Comparison of ENCODE assay signal across 24 mouse cellular contexts in the genomic region with DNA sequence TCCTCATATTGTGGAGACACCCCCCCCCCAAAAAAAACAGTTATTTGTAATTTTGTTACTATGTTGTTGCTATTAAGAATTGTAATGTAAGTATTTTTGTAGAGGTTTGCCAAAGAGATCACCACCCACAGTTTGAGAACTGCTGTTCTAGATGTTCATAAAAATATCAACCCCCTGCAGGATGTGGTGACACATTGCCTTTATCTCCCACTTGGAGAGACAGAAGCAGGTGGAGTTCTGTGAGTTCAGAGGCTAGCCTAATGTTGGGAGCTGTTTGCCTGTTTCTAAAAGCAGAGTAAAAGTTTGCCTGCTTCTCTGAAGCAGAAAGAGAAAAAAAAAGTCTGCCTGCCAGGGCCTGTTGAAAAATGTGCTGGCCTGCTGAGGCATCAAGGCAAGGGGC.
DNase-seq lines count a peak whose midpoint lies in the region; ATAC-seq and TF ChIP-seq lines count a peak whose summit lies in the region.
"Had no signal": no experiment of that assay in that cellular context is flagged by ENCODE, and none has a peak within 500 bp of the region (broad histone marks: within the 10 kb centered on the region; RNA-seq: fewer than 3 reads in every experiment).

No protein-coding gene starts in this region.

- no peak overlapping the region for H3K4me2 ChIP-seq in liver, postnatal 0 days (ENCODE audit: low read depth, low read length)
- H3K4me2 ChIP-seq in heart, embryonic 11.5 days = no peak overlapping the region
- H3K4me2 ChIP-seq in forebrain, embryonic 12.5 days = no peak overlapping the region
- H3K4me2 ChIP-seq: forebrain, embryonic 15.5 days; hindbrain, embryonic 12.5 days; midbrain, embryonic 11.5 days had no signal

- H3K4me1 ChIP-seq in liver, postnatal 0 days (ENCODE audit: insufficient read depth) = no peaks in the 10 kb centered on the region
- no peaks in the 10 kb centered on the region for H3K4me1 ChIP-seq in heart, embryonic 11.5 days (ENCODE audit: control insufficient read depth, insufficient read depth, low read length)
- no peaks in the 10 kb centered on the region for H3K4me1 ChIP-seq in forebrain, embryonic 12.5 days
- H3K4me1 ChIP-seq: forebrain, embryonic 15.5 days; hindbrain, embryonic 12.5 days had no signal

- H3K36me3 ChIP-seq in liver, postnatal 0 days (replicated peaks; ENCODE audit: insufficient read depth, low read length) = peaks cover 31% of the 10 kb centered on the region
- H3K36me3 ChIP-seq in heart, embryonic 11.5 days (ENCODE audit: control insufficient read depth, insufficient read depth, low read length) = peaks cover 24% of the 10 kb centered on the region
- peaks cover 55% of the 10 kb centered on the region for H3K36me3 ChIP-seq in forebrain, embryonic 12.5 days (replicated peaks)

- H3K27ac ChIP-seq in liver, postnatal 0 days (ENCODE audit: low read depth) = no peak overlapping the region
- no peak overlapping the region for H3K27ac ChIP-seq in heart, embryonic 11.5 days (ENCODE audit: low read depth, low read length)
- no peak overlapping the region for H3K27ac ChIP-seq in forebrain, embryonic 12.5 days
- H3K27ac ChIP-seq: forebrain, embryonic 15.5 days; hindbrain, embryonic 12.5 days; left cerebral cortex, adult 2 months had no signal

- no peak overlapping the region for H3K9ac ChIP-seq in liver, postnatal 0 days (replicated peaks)
- no peak overlapping the region for H3K9ac ChIP-seq in heart, embryonic 11.5 days (ENCODE audit: low read depth, low read length)
- no peak overlapping the region for H3K9ac ChIP-seq in forebrain, embryonic 12.5 days
- H3K9ac ChIP-seq: forebrain, embryonic 15.5 days; hindbrain, embryonic 12.5 days had no signal

- H3K4me3 ChIP-seq in liver, postnatal 0 days (ENCODE audit: low read depth, low read length) = no peak overlapping the region
- H3K4me3 ChIP-seq in heart, embryonic 11.5 days (ENCODE audit: low read depth, low read length) = no peak overlapping the region
- no peak overlapping the region for H3K4me3 ChIP-seq in forebrain, embryonic 12.5 days (replicated peaks)
- H3K4me3 ChIP-seq: erythroblast, embryonic 14.5 days; forebrain, embryonic 15.5 days; hindbrain, embryonic 12.5 days; left cerebral cortex, adult 2 months had no signal

- ATAC-seq in liver, postnatal 0 days = 0 out of 2 replicates have a peak, but pooled peaks have one; percentile 54
- no peak for ATAC-seq in heart, embryonic 11.5 days (replicated peaks; ENCODE audit: insufficient number of reproducible peaks, low FRiP score, low TSS enrichment)
- ATAC-seq in forebrain, embryonic 12.5 days (ENCODE audit: low FRiP score) = no peak
- ATAC-seq: forebrain, embryonic 15.5 days; inflammation-experienced regulatory T-cells, adult 6 months; Patski had no signal

- TF ChIP-seq EP300 in liver, postnatal 0 days (IDR thresholded peaks at IDR 0.05; ENCODE audit: low read depth) = peak; percentile 58

- no peaks in the 10 kb centered on the region for H3K27me3 ChIP-seq in liver, postnatal 0 days (ENCODE audit: insufficient read depth, low read length)
- H3K27me3 ChIP-seq in heart, embryonic 11.5 days (ENCODE audit: control insufficient read depth, insufficient read depth, low read length) = no peaks in the 10 kb centered on the region
- no peaks in the 10 kb centered on the region for H3K27me3 ChIP-seq in forebrain, embryonic 12.5 days
- H3K27me3 ChIP-seq: forebrain, embryonic 15.5 days; hindbrain, embryonic 12.5 days; Patski had no signal

- DNase-seq in 416B (ENCODE audit: low read depth) (peak; percentile 15), MEL-GATA-1-ER (ENCODE audit: extremely low read depth, low read depth) (peak; percentile 44), liver (peak; percentile 5)
- DNase-seq in liver, postnatal 0 days = no peak
- no peak for DNase-seq in left cerebral cortex, adult 8-10 months (ENCODE audit: low spot score in 2 of 2)
- DNase-seq: adrenal gland, postnatal 10 days; cerebellum, adult 8-10 months; gastrocnemius, postnatal 14 days; heart, postnatal 10 days; kidney, adult 2 months; kidney, postnatal 14 days; lung, adult 2 months; lung, postnatal 4 days; retina, postnatal 1 day; thymus, postnatal 4 days had no signal

- TF ChIP-seq CTCF in liver, postnatal 0 days (IDR thresholded peaks at IDR 0.05; ENCODE audit: low read depth) = no peak

- H3K9me3 ChIP-seq in liver, postnatal 0 days (ENCODE audit: low read length) = no peaks in the 10 kb centered on the region
- no peaks in the 10 kb centered on the region for H3K9me3 ChIP-seq in heart, embryonic 11.5 days (replicated peaks; ENCODE audit: control insufficient read depth, low read length)
- no peaks in the 10 kb centered on the region for H3K9me3 ChIP-seq in forebrain, embryonic 12.5 days
- H3K9me3 ChIP-seq: forebrain, embryonic 15.5 days; hindbrain, embryonic 12.5 days had no signal

Comparison
In these comparisons a context has a peak if more than half of its experiments do, and no peak if none do; other contexts are left out.
1. DNase-seq: peak in 416B (single experiment), MEL-GATA-1-ER (single experiment) and liver (single experiment); none in liver, postnatal 0 days (single experiment) and left cerebral cortex, adult 8-10 months (0 of 2).